Mouse (Mus musculus) midbrain, embryonic 11.5 days (tissue): ENCODE data around the gene 4930435E12Rik. TPM values are rescaled to one million over a fixed set of nuclear protein-coding genes. Genes with fewer than 3 reads are reported as not detected.

Source experiments
- ATAC-seq: fragments of 200-750 bp; cut with Nextera tagmentation; 2 replicates; pipeline ENCODE4 v1.8.0; 2017; ENCODE audit warnings: moderate TSS enrichment, moderate library complexity; ENCODE audit not compliant: low FRiP score
- DNase-seq: peaks from one replicate; pipeline ENCODE4 v3.0.0; 2015; ENCODE audit warnings: low spot score; ENCODE audit errors: missing footprints
- H3K27ac ChIP-seq: fragments of 300-500 bp; sonication (generic); 2 replicates; pipeline ENCODE4 v1.5.1; 2014; ENCODE audit warnings: low read depth, low read length
- H3K27me3 ChIP-seq: fragments of 300-500 bp; sonication (generic); 2 replicates; pipeline ENCODE4 v1.6.1; 2014; ENCODE audit warnings: mild to moderate bottlenecking, low read length, moderate library complexity, mixed read lengths; ENCODE audit not compliant: control insufficient read depth, insufficient read depth
- H3K36me3 ChIP-seq: fragments of 300-500 bp; sonication (generic); 2 replicates; pipeline ENCODE4 v1.6.1; 2014; ENCODE audit warnings: mild to moderate bottlenecking, low read length, moderate library complexity, mixed read lengths; ENCODE audit not compliant: control insufficient read depth, insufficient read depth
- H3K4me1 ChIP-seq: fragments of 300-500 bp; sonication (generic); 2 replicates; pipeline ENCODE4 v1.6.1; 2014; ENCODE audit warnings: low read length; ENCODE audit not compliant: control insufficient read depth, insufficient read depth
- H3K4me2 ChIP-seq: fragments of 300-500 bp; sonication (generic); 2 replicates; pipeline ENCODE4 v1.6.1; 2014; ENCODE audit warnings: mild to moderate bottlenecking, moderate library complexity
- H3K4me3 ChIP-seq: fragments of 300-500 bp; sonication (generic); 2 replicates; pipeline ENCODE4 v1.5.1; 2014; ENCODE audit warnings: low read depth, low read length
- H3K9ac ChIP-seq: fragments of 300-500 bp; sonication (generic); 2 replicates; pipeline ENCODE4 v1.6.1; 2014; ENCODE audit warnings: low read length
- H3K9me3 ChIP-seq: fragments of 300-500 bp; sonication (generic); 2 replicates; pipeline ENCODE4 v1.6.1; 2016; ENCODE audit warnings: low read length; ENCODE audit not compliant: control insufficient read depth
- WGBS: fragments of 180-500 bp; shearing (Covaris S2); extraction: QIAGEN DNeasy Blood & Tissue Kit; methylation state at CpG from one replicate; pipeline ENCODE4 v1.1.7; 2014; 5-methylcytosine and 5-hydroxymethylcytosine counted together
- polyA plus RNA-seq: library from polyadenylated mRNA; unstranded; fragments of >200 nt; fragmentation: Nextera tagmentation; extraction: Ambion mirVana; gene quantifications from 2 replicates; pipeline ENCODE4 v1.2.1, GENCODE M21; 2014

The 4930435E12Rik gene
- polyA plus RNA-seq, 1 experiment from 2014 or later, result not detected

- H3K9ac ChIP-seq, result no peak overlapping the region
- no peaks in the 10 kb centered on the region for H3K36me3 ChIP-seq
- WGBS, result 83% methylated on average over 8 of the region's 8 CpGs
- DNase-seq (no peak), ATAC-seq (no peak)
- H3K4me1 ChIP-seq, result no peaks in the 10 kb centered on the region
- no peak overlapping the region for H3K4me3 ChIP-seq
- no peak overlapping the region for H3K4me2 ChIP-seq
- H3K9me3 ChIP-seq, result no peaks in the 10 kb centered on the region
- H3K27ac ChIP-seq, result no peak overlapping the region
- no peaks in the 10 kb centered on the region for H3K27me3 ChIP-seq
Observed at GRCm38 (mm10) chr16:38762401-38762800, 66.1 kb downstream of the 4930435E12Rik start.

Other genes with a start within 250 kb of the 4930435E12Rik start
- gene Arhgap31, start 115.5 kb downstream of the 4930435E12Rik start, polyA plus RNA-seq, result 7.1 and 8.4 TPM in 2 replicates
- gene B4galt4, start 86.5 kb downstream of the 4930435E12Rik start, polyA plus RNA-seq, result 26.4 and 29.9 TPM in 2 replicates
- gene Upk1b, start 28.4 kb downstream of the 4930435E12Rik start, polyA plus RNA-seq, result 1.6 and 2.2 TPM in 2 replicates
- gene Igsf11, start 63.9 kb upstream of the 4930435E12Rik start, polyA plus RNA-seq, result 2.0 and 2.1 TPM in 2 replicates